Mouse (Mus musculus) liver, postnatal 0 days (tissue): ENCODE measurements around the gene Agap1. TPM values are rescaled to one million over a fixed set of nuclear protein-coding genes. Genes with fewer than 3 reads are reported as not detected.

Experiments
- ATAC-seq: fragments of 200-750 bp; cut with Nextera tagmentation; 2 replicates; pipeline ENCODE4 v1.8.0; 2017; ENCODE audit warnings: mild to moderate bottlenecking, moderate library complexity
- DNase-seq: peaks from one replicate; pipeline ENCODE4 v3.0.0-alpha.2; 2016
- H3K27ac ChIP-seq: fragments of 300-500 bp; sonication (generic); 2 replicates; pipeline ENCODE4 v1.5.1; 2014; ENCODE audit warnings: antibody characterized with exemption, moderate library complexity, mild to moderate bottlenecking, low read depth
- H3K27me3 ChIP-seq: fragments of 300-500 bp; sonication (generic); 2 replicates; pipeline ENCODE4 v1.6.1; 2014; ENCODE audit warnings: low read length, control low read depth, mixed read lengths; ENCODE audit not compliant: insufficient read depth
- H3K36me3 ChIP-seq: fragments of 300-500 bp; sonication (generic); replicated peaks from 2 replicates; pipeline ENCODE4 v1.6.1; 2014; ENCODE audit warnings: mild to moderate bottlenecking, control low read depth, low read length, moderate library complexity, mixed read lengths; ENCODE audit not compliant: insufficient read depth
- H3K4me1 ChIP-seq: fragments of 300-500 bp; sonication (generic); 2 replicates; pipeline ENCODE4 v1.6.1; 2014; ENCODE audit warnings: antibody characterized with exemption, mild to moderate bottlenecking, control low read depth; ENCODE audit not compliant: insufficient read depth
- H3K4me2 ChIP-seq: fragments of 300-500 bp; sonication (generic); 2 replicates; pipeline ENCODE4 v1.6.1; 2014; ENCODE audit warnings: low read depth, mild to moderate bottlenecking, low read length, moderate library complexity, mixed read lengths
- H3K4me3 ChIP-seq: fragments of 300-500 bp; sonication (generic); 2 replicates; pipeline ENCODE4 v1.5.1; 2014; ENCODE audit warnings: low read depth, low read length
- H3K9ac ChIP-seq: fragments of 300-500 bp; sonication (generic); replicated peaks from 2 replicates; pipeline ENCODE4 v1.6.1; 2014; ENCODE audit warnings: mild to moderate bottlenecking, moderate library complexity
- H3K9me3 ChIP-seq: fragments of 300-500 bp; sonication (generic); 2 replicates; pipeline ENCODE4 v1.6.1; 2016; ENCODE audit warnings: mild to moderate bottlenecking, control low read depth, low read length, mixed read lengths
- CTCF ChIP-seq: sonication (generic); IDR thresholded peaks from 2 replicates; pipeline ENCODE4 v1.5.1; 2016; ENCODE audit warnings: antibody characterized with exemption, low read depth
- EP300 ChIP-seq: IDR thresholded peaks from 2 replicates; pipeline ENCODE4 v1.6.1; 2016; ENCODE audit warnings: antibody characterized with exemption, low read depth, mild to moderate bottlenecking
- WGBS: fragments of 180-500 bp; shearing (Covaris S2); extraction: QIAGEN DNeasy Blood & Tissue Kit; methylation state at CpG from one replicate; pipeline ENCODE4 v1.1.7; 2014; ENCODE audit not compliant: insufficient replicate concordance; 5-methylcytosine and 5-hydroxymethylcytosine counted together
- polyA plus RNA-seq: library from polyadenylated mRNA; unstranded; fragments of >200 nt; fragmentation: Nextera tagmentation; extraction: Ambion mirVana; gene quantifications from 2 replicates; pipeline ENCODE4 v1.2.1, GENCODE M21; 2015

Gene Agap1
- polyA plus RNA-seq, 1 experiment from 2014 or later, result 1.0 TPM

GRCm38 (mm10) chr1:89521406-89521805, 66.8 kb downstream of the Agap1 start:
- H3K4me1 ChIP-seq, result no peaks in the 10 kb centered on the region
- DNase-seq (no peak), ATAC-seq (no peak)
- H3K27ac ChIP-seq, result no peak overlapping the region
- H3K9ac ChIP-seq, result no peak overlapping the region
- 74% methylated on average over 11 of the region's 11 CpGs for WGBS
- H3K27me3 ChIP-seq, result no peaks in the 10 kb centered on the region
- H3K4me2 ChIP-seq, result no peak overlapping the region
- TF ChIP-seq EP300 (no peak), CTCF (no peak)
- H3K4me3 ChIP-seq, result no peak overlapping the region
- H3K9me3 ChIP-seq, result no peaks in the 10 kb centered on the region
- H3K36me3 ChIP-seq, result no peaks in the 10 kb centered on the region

- Histone ChIP-seq H3K36me3 (no peaks in the 10 kb centered on the region), H3K4me1 (no peaks in the 10 kb centered on the region), H3K27ac (no peak overlapping the region), H3K27me3 (no peaks in the 10 kb centered on the region), H3K4me2 (no peak overlapping the region), H3K9me3 (no peaks in the 10 kb centered on the region), H3K9ac (no peak overlapping the region), H3K4me3 (no peak overlapping the region)
- TF ChIP-seq CTCF, result no peak
- TF ChIP-seq EP300, result no peak
- 75% methylated on average over 17 of the region's 17 CpGs for WGBS
- ATAC-seq, result no peak
- no peak for DNase-seq
Observed at GRCm38 (mm10) chr1:89521935-89522535, 67.4 kb downstream of the Agap1 start.

- Histone ChIP-seq H3K4me3 (no peak overlapping the region), H3K4me1 (no peaks in the 10 kb centered on the region), H3K9ac (no peak overlapping the region), H3K27me3 (no peaks in the 10 kb centered on the region), H3K27ac (no peak overlapping the region), H3K36me3 (no peaks in the 10 kb centered on the region), H3K9me3 (no peaks in the 10 kb centered on the region), H3K4me2 (no peak overlapping the region)
- 0% methylated on average over 4 of the region's 4 CpGs for WGBS
- TF ChIP-seq CTCF (peak; percentile 95), EP300 (no peak)
- peak; percentile 87 for DNase-seq
- ATAC-seq, result no peak; the same call in 1 of the 2 replicates
Observed at GRCm38 (mm10) chr1:89524369-89524768, 69.8 kb downstream of the Agap1 start.

GRCm38 (mm10) chr1:89524998-89525397, 70.4 kb downstream of the Agap1 start:
- no peak overlapping the region for H3K4me3 ChIP-seq
- no peak for DNase-seq
- no peaks in the 10 kb centered on the region for H3K36me3 ChIP-seq
- H3K4me2 ChIP-seq, result no peak overlapping the region
- WGBS, result 54% methylated on average over 4 of the region's 4 CpGs
- H3K27ac ChIP-seq, result no peak overlapping the region
- H3K27me3 ChIP-seq, result no peaks in the 10 kb centered on the region
- H3K4me1 ChIP-seq, result no peaks in the 10 kb centered on the region
- H3K9me3 ChIP-seq, result no peaks in the 10 kb centered on the region
- TF ChIP-seq EP300 (no peak), CTCF (no peak)
- H3K9ac ChIP-seq, result no peak overlapping the region
- ATAC-seq, result no peak

DNA sequence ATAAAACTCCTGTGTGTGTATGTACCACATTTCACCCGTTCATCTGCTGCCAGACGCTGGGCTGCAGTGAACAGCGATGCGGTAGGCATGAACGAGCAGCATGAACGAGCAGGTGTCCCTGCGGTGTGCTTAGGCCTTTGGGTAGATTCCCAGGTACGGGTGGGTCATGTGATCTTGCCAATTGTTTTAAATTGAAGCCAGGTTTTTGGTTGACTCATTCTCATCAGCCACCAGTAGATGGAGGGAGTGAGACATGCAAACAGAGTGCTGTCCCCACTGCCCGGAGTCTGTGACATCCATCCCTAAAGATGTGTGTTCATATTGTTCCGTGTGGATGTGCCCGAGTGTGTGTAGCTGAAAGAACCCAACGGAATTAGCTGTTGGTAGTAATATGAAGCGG, 71.2 kb downstream of the Agap1 start:
- H3K4me3 ChIP-seq, result no peak overlapping the region
- peak; percentile 33; the same call in 1 of the 2 replicates for ATAC-seq
- peak; percentile 81 for TF ChIP-seq CTCF
- no peak for TF ChIP-seq EP300

GRCm38 (mm10) chr1:89528671-89529276, 74.2 kb downstream of the Agap1 start:
- 0 out of 2 replicates have a peak, but pooled peaks have one; percentile 44 for ATAC-seq
- Histone ChIP-seq H3K27ac (no peak overlapping the region), H3K9ac (no peak overlapping the region), H3K36me3 (no peaks in the 10 kb centered on the region), H3K9me3 (no peaks in the 10 kb centered on the region), H3K27me3 (no peaks in the 10 kb centered on the region), H3K4me3 (no peak overlapping the region), H3K4me1 (no peaks in the 10 kb centered on the region), H3K4me2 (no peak overlapping the region)
- TF ChIP-seq EP300, result no peak
- TF ChIP-seq CTCF, result no peak
- WGBS, result 62% methylated on average over 17 of the region's 17 CpGs
- no peak for DNase-seq

More for the DNA sequence above, 71.2 kb downstream of the Agap1 start:
- no peak overlapping the region for H3K4me2 ChIP-seq
- peak; percentile 39 for DNase-seq
- no peaks in the 10 kb centered on the region for H3K27me3 ChIP-seq
- 42% methylated on average over 13 of the region's 13 CpGs for WGBS
- H3K9ac ChIP-seq, result no peak overlapping the region
- H3K9me3 ChIP-seq, result no peaks in the 10 kb centered on the region
- no peak overlapping the region for H3K27ac ChIP-seq
- H3K36me3 ChIP-seq, result no peaks in the 10 kb centered on the region
- H3K4me1 ChIP-seq, result no peaks in the 10 kb centered on the region
